Mouse (Mus musculus) hindbrain, embryonic 11.5 days (tissue): ENCODE measurements at regions not wholly inside any gene's neighbourhood (a gene's known extent, or its start where the extent isn't known, plus 50 kb on each side); places are given as distances from the start of the nearest gene placed in this dataset.

Source experiments
- ATAC-seq: fragments of 200-750 bp; cut with Nextera tagmentation; 2 replicates; pipeline ENCODE4 v1.8.0; 2017; ENCODE audit warnings: mild to moderate bottlenecking, moderate TSS enrichment, moderate library complexity; ENCODE audit not compliant: low FRiP score
- DNase-seq: peaks from one replicate; pipeline ENCODE4 v3.0.0-alpha.2; 2015; ENCODE audit warnings: low spot score
- H3K27ac ChIP-seq: fragments of 300-500 bp; sonication (generic); 2 replicates; pipeline ENCODE4 v1.5.1; 2014; ENCODE audit warnings: mild to moderate bottlenecking, low read depth, low read length
- H3K27me3 ChIP-seq: fragments of 300-500 bp; sonication (generic); 2 replicates; pipeline ENCODE4 v1.6.1; 2014; ENCODE audit warnings: mild to moderate bottlenecking, low read length, moderate library complexity, mixed read lengths; ENCODE audit not compliant: control insufficient read depth, insufficient read depth
- H3K36me3 ChIP-seq: fragments of 300-500 bp; sonication (generic); 2 replicates; pipeline ENCODE4 v1.6.1; 2014; ENCODE audit warnings: mild to moderate bottlenecking, low read length, moderate library complexity, mixed read lengths; ENCODE audit not compliant: control insufficient read depth, insufficient read depth
- H3K4me1 ChIP-seq: fragments of 300-500 bp; sonication (generic); replicated peaks from 2 replicates; pipeline ENCODE4 v1.6.1; 2014; ENCODE audit warnings: low read length, mixed read lengths; ENCODE audit not compliant: control insufficient read depth, insufficient read depth
- H3K4me2 ChIP-seq: fragments of 300-500 bp; sonication (generic); replicated peaks from 2 replicates; pipeline ENCODE4 v1.6.1; 2014; ENCODE audit warnings: mild to moderate bottlenecking, low read depth, low read length
- H3K4me3 ChIP-seq: fragments of 300-500 bp; sonication (generic); 2 replicates; pipeline ENCODE4 v1.5.1; 2014; ENCODE audit warnings: low read depth, low read length
- H3K9ac ChIP-seq: fragments of 300-500 bp; sonication (generic); 2 replicates; pipeline ENCODE4 v1.6.1; 2014; ENCODE audit warnings: low read depth, low read length
- H3K9me3 ChIP-seq: fragments of 300-500 bp; sonication (generic); 2 replicates; pipeline ENCODE4 v1.6.1; 2016; ENCODE audit warnings: low read length; ENCODE audit not compliant: control insufficient read depth
- WGBS: fragments of 180-500 bp; shearing (Covaris S2); extraction: QIAGEN DNeasy Blood & Tissue Kit; methylation state at CpG from one replicate; pipeline ENCODE4 v1.1.7; 2014; 5-methylcytosine and 5-hydroxymethylcytosine counted together

DNA sequence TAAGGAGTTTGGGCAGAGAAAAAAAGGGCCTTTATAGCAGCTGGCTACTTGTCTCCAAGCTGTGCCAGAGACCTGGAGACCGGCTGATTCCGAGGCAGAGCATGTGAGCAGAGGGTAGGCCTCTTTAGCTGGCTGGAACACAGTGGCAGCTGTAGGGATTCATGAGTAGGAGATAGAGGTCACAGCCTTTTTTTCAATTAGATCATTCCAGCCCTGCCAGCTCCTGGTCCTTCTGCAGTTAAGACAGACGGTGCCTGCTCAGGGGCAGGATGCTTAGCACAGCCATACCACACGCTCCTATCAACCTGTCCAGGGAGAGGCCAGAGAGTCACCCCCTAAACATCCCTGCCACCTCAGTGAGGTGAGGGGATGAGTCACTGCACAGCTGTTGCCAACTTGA lies 302.1 kb downstream of the Galc start:
- 71% methylated on average over 4 of the region's 4 CpGs for WGBS
- no peaks in the 10 kb centered on the region for H3K4me1 ChIP-seq
- no peaks in the 10 kb centered on the region for H3K9me3 ChIP-seq
- no peak overlapping the region for H3K9ac ChIP-seq
- DNase-seq (no peak), ATAC-seq (no peak)
- no peak overlapping the region for H3K4me2 ChIP-seq
- H3K27me3 ChIP-seq: no peaks in the 10 kb centered on the region
- no peak overlapping the region for H3K4me3 ChIP-seq
- H3K27ac ChIP-seq: no peak overlapping the region
- H3K36me3 ChIP-seq: no peaks in the 10 kb centered on the region

DNA sequence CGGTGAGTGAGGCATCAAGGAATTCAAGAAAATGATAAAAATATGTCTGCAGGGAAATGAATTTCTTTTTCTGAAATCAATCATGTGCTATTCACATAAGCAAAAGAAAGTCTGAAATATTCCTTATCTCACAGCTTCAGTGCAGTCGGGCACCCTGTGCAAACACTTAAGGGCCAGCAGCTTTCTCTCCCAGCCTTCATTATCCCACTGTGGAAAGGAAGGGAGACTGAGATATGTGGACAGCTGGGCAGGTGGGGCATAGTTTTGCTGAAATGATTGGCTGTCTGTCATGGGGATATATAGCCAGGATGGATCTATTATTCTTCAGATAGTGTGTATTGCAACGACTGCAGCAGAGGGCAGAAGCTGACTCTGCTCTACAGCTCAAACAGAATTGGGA lies 305.9 kb downstream of the Galc start:
- 91% methylated on average over 3 of the region's 3 CpGs for WGBS
- H3K4me2 ChIP-seq: no peak overlapping the region
- no peaks in the 10 kb centered on the region for H3K27me3 ChIP-seq
- DNase-seq (no peak), ATAC-seq (no peak)
- no peaks in the 10 kb centered on the region for H3K4me1 ChIP-seq
- no peak overlapping the region for H3K4me3 ChIP-seq
- no peak overlapping the region for H3K9ac ChIP-seq
- H3K27ac ChIP-seq: no peak overlapping the region
- no peaks in the 10 kb centered on the region for H3K36me3 ChIP-seq
- no peaks in the 10 kb centered on the region for H3K9me3 ChIP-seq

DNA sequence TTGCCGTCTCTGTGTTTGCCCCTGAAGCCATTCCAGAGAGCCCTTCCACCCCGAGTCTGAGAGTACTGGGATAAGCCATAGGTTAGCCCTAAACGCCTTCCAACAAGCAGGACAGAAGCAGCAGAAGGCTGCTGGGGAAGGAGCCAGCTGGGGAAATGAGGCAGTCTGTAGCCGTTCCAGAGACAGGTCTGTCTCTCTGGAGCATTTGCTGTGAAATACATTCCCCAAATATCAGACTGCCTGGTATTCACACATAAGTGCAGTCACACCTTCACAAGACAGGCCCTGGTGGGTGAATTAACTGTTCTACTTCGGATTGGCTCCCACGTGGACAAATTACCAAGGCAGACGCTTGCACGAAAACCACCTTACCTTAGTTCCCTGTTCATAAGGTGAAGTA lies 307.1 kb downstream of the Galc start:
- ATAC-seq (no peak), DNase-seq (no peak)
- Histone ChIP-seq H3K4me2 (no peak overlapping the region), H3K4me1 (no peaks in the 10 kb centered on the region), H3K36me3 (no peaks in the 10 kb centered on the region), H3K27ac (no peak overlapping the region), H3K9ac (no peak overlapping the region), H3K9me3 (no peaks in the 10 kb centered on the region), H3K4me3 (no peak overlapping the region), H3K27me3 (no peaks in the 10 kb centered on the region)
- 88% methylated on average over 8 of the region's 8 CpGs for WGBS

DNA sequence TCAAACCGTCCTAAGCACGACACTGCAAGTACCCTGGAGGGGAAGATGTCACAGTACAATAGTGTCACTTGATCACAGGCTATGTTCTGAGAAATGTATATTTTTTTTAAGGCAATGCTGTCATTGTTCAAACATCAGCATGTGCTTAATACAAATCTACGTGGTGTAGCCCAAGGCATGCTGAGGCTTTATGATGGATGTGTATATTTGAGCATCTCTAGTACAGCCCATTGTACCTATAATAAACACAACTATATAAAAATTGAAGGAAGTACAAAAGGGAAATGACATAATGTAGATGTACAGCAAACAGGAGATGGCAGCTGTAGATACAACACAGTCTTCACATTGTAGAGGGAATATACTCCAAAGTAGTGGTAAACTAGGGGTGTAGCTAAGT lies 309.2 kb downstream of the Galc start:
- Histone ChIP-seq H3K27ac (no peak overlapping the region), H3K36me3 (no peaks in the 10 kb centered on the region), H3K4me2 (no peak overlapping the region), H3K27me3 (no peaks in the 10 kb centered on the region), H3K9ac (no peak overlapping the region), H3K4me1 (no peaks in the 10 kb centered on the region), H3K4me3 (no peak overlapping the region), H3K9me3 (no peaks in the 10 kb centered on the region)
- no peak for ATAC-seq
- DNase-seq: no peak
- 73% methylated on average over 3 of the region's 3 CpGs for WGBS

DNA sequence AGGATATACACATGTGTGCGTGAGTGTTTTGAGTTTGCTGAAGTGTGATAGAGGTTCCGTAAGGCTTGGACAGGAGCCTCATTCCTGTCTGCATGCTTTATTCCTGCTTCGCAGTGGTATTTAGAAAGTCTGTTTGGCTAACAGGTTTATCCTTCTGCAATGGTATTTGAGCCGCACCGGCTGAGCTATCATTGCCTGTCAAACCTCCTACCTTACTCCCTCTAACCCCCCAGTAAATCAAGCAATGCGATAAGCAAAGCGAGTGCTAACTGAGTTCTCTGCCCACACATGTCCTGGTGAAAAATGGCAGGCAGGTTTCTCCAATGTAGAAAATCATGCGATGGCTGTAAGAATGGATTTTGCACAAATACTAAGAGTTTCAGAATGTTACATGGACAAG lies 311.8 kb downstream of the Galc start:
- no peaks in the 10 kb centered on the region for H3K27me3 ChIP-seq
- ATAC-seq (no peak), DNase-seq (no peak)
- H3K4me2 ChIP-seq: no peak overlapping the region
- H3K4me1 ChIP-seq: no peaks in the 10 kb centered on the region
- no peak overlapping the region for H3K9ac ChIP-seq
- no peaks in the 10 kb centered on the region for H3K36me3 ChIP-seq
- H3K9me3 ChIP-seq: no peaks in the 10 kb centered on the region
- no peak overlapping the region for H3K27ac ChIP-seq
- H3K4me3 ChIP-seq: no peak overlapping the region
- WGBS: 95% methylated on average over 8 of the region's 8 CpGs

DNA sequence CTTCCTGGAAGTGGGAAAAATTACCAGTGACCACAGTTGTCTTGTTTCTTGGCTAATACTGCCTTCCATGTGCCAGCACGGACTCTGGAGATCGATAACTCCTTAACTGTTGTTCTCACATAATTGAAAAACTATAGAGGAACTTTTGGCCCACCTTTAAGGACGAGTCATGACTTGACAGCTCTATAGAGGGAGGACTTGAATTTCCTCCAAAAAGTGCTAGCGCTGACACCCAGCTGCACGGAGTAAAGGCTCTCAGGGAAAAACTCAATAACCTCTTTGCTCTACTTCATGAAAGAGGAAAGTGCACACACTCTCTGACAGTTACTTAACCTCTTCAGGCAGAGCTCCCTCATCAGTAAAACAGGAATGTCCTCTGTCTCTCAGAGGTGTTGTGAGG lies 320.9 kb downstream of the Galc start:
- Histone ChIP-seq H3K4me3 (no peak overlapping the region), H3K27ac (no peak overlapping the region), H3K36me3 (no peaks in the 10 kb centered on the region), H3K9me3 (no peaks in the 10 kb centered on the region), H3K27me3 (no peaks in the 10 kb centered on the region), H3K4me2 (no peak overlapping the region), H3K9ac (no peak overlapping the region), H3K4me1 (no peaks in the 10 kb centered on the region)
- ATAC-seq (no peak), DNase-seq (no peak)
- WGBS: 87% methylated on average over 5 of the region's 5 CpGs

DNA sequence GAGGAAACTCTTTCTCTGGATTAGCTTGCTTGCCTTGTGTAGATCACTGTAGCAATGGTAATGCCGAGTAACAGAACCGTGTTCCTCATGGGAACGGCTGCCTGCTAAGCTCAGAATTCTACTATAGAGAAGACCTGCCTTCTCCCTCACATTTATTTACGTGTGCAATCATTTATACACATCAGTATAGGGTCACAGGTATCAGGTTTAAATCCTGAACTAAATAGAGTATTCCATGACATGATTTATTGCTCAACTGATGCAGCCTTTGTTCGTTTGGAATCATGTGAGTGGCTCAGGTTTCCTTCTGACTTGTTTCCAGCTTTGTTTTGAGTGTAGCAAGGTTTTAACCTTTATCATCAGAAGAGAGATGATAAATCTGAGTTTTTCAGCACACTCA lies 329.4 kb downstream of the Galc start:
- no peak overlapping the region for H3K9ac ChIP-seq
- 84% methylated on average over 5 of the region's 5 CpGs for WGBS
- H3K27me3 ChIP-seq: no peaks in the 10 kb centered on the region
- H3K27ac ChIP-seq: no peak overlapping the region
- H3K9me3 ChIP-seq: no peaks in the 10 kb centered on the region
- no peaks in the 10 kb centered on the region for H3K36me3 ChIP-seq
- H3K4me2 ChIP-seq: no peak overlapping the region
- no peaks in the 10 kb centered on the region for H3K4me1 ChIP-seq
- ATAC-seq: no peak
- no peak for DNase-seq
- H3K4me3 ChIP-seq: no peak overlapping the region

DNA sequence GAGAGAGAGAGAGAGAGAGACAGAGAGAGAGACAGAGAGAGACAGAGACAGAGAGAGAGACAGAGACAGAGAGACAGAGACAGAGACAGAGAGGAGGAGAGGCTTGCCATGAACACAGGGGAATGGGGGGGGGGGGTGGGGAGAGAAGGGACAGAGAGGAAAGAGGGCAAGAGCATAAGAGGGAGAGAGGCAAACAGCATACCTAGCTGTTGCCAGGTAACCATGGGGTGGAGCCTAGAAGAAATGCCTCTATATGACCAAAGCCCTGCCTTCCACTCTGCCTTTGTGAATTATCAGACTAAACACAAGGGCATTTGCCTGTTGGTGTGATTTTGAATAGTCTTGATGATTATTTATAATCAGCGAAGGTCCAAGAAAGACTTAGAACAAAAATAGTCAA lies 332.2 kb downstream of the Galc start:
- DNase-seq (no peak), ATAC-seq (no peak)
- WGBS: 82% methylated on average over 1 of the region's 1 CpGs
- H3K27ac ChIP-seq: no peak overlapping the region
- no peak overlapping the region for H3K4me3 ChIP-seq
- no peak overlapping the region for H3K4me2 ChIP-seq
- no peaks in the 10 kb centered on the region for H3K27me3 ChIP-seq
- no peaks in the 10 kb centered on the region for H3K4me1 ChIP-seq
- H3K36me3 ChIP-seq: no peaks in the 10 kb centered on the region
- no peaks in the 10 kb centered on the region for H3K9me3 ChIP-seq
- H3K9ac ChIP-seq: no peak overlapping the region

DNA sequence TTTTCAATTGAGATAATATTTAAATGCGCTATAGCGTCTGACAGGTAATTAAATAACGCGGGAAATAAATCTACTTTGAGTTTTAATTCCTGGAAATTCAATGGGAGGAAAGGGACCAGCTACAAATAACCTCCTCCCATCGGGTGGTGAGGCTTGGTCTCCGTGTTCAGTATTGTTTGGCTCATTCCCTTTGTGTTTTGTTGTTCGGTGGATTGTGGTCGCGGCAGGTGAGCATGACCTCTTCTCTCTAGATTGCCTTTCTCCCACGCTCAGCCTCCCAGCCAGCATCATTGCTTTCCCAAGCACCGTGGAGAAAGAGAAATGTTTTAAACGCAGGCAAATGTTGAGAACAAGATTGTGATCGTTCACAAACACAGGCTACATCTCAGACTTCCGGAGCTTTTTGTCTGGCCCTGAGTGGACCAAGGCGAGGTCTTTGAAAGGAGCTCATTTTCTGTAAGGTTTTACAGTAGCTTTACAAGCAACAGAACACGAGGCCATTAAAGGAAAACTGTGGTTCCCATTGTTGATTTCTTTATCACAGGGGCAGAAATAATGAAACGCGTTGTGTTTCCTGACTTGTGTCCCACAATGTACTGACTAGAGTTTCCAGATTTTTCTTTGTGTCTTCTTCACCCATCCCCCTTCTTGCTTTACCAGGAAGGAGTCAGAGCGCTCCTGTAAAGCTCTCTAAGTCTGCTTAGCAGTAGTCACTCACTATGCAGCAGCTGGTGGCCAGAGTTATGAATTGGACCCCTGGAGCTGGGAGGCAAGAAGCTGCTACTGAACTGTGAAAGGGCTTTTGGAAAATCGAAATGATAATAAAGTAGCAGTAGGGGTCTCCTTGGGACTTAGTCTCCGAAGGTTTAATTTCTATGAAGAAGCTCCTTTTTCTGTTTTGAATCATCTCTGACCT lies 337.7 kb downstream of the Galc start:
- Histone ChIP-seq H3K27ac (peak overlapping the region; percentile 14; the same call in 1 of the 2 replicates), H3K27me3 (no peaks in the 10 kb centered on the region), H3K4me2 (no peak overlapping the region), H3K9ac (no peak overlapping the region), H3K4me3 (no peak overlapping the region), H3K36me3 (no peaks in the 10 kb centered on the region), H3K9me3 (no peaks in the 10 kb centered on the region), H3K4me1 (no peaks in the 10 kb centered on the region)
- peak; percentile 27 for DNase-seq
- WGBS: 50% methylated on average over 21 of the region's 21 CpGs
- ATAC-seq: peak; percentile 68
